Mouse (Mus musculus) layer of hippocampus, adult 18-20 months (tissue): Measurements from ENCODE around the gene Gm20518. TPM values are rescaled to one million over a fixed set of nuclear protein-coding genes. Genes with fewer than 3 reads are reported as not detected.
A peak's percentile ranks its signal among the peaks of the same experiment; 100 is the strongest.

Source experiments
- DNase-seq, 2 experiments: peaks; one replicate each; pipeline ENCODE4 v3.0.0; 2022; ENCODE audit warnings: low spot score in 2 of 2
- total RNA-seq, 2 experiments: library from RNA; stranded (reverse); gene quantifications; 2 replicates each; pipeline ENCODE4 v1.2.3; 2021

Gm20518 gene
- total RNA-seq, 2 experiments from 2014 or later, result 1.9 to 2.3 TPM

DNA sequence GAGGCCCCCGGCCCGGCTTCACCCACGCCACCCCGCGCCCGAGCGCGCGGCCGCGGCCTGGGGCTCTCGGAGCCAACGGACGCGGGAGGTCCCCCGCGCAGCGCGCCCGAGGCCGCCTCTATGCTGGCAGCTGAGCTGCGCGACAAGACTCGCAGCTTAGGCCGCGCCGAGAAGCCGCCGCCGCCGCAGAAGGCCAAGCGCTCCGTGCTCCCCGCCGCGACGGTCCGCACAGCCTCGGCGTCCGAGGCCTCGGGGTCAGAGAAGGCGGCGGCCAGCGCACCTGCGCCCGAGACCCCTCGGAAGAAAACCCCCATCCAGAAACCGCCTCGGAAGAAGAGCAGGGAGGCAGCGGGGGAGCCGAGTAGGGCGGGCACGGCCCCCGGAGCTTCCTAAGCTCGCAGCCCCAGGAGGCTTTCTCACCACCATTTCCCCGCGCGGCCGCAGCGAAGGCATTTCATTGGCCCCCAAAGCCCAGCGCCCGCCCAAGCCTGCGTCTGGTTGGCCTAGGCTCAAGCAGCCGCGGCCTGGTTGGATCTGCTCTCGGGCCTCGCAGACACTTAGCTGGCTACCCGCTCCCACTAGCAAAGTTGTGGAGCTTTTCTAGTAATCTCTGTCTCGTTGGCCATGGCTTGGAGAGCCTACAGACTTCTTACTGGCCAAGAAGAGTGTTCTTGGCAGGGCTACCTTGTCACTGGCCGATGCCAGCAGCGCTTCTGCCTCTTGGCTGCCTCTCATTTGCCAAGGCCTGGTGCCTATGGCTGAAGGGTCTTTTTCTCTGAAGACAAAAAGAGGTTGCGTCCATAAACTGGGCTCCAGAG lies 84.1 kb downstream of the Gm20518 start:
- peak; percentile 88 to 92 for DNase-seq

DNA sequence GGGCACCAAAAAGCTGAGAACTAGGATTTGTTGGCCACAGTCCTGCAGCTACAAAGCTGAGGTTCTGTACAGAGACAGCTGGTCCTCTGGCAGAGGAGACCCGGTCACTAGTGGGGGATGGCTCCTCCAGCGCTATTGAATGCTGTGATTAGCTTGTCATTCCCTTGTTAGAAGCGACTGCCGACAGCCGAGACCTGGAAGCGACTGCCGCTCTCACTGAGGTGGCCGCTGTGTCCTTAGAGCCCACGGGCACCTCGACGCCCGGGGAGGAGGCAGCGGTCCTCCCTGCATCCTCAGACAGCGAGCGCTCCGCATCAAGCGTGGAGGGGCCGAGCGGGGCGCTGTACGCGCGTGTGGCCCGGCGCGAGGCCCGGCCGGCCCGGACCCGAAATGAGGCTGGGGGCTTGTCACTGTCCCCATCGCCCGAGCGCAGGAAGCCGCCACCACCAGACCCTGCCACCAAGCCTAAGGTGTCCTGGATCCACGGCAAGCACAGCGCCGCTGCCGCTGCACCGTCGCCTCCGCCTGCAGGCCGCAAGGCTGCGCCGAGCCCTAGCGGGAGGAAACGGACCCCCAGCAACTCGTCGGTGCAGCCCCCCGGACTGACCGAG lies 84.8 kb downstream of the Gm20518 start:
- peak in 1 of 2 experiments; percentile 47 for DNase-seq

DNA sequence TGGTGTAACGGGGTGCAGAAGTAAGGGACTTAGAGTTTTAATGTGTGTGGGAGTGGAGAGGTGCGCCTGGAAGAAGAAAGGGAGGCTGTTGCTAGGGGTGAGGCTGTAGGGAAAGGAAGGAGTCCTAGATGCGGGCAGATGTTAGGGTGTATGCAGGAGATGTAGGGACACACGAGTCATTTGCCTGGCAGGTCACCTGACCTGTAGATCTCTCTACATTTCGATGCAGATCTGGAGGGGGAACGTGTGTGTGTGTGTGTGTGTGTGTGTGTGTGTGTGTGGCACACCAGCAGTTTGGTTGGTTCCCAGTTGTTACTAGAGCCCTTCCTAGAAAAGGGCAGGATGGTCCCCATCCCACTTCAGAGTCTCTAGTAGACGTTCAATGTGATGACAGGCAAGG lies 86.5 kb downstream of the Gm20518 start:
- no peak for DNase-seq

DNA sequence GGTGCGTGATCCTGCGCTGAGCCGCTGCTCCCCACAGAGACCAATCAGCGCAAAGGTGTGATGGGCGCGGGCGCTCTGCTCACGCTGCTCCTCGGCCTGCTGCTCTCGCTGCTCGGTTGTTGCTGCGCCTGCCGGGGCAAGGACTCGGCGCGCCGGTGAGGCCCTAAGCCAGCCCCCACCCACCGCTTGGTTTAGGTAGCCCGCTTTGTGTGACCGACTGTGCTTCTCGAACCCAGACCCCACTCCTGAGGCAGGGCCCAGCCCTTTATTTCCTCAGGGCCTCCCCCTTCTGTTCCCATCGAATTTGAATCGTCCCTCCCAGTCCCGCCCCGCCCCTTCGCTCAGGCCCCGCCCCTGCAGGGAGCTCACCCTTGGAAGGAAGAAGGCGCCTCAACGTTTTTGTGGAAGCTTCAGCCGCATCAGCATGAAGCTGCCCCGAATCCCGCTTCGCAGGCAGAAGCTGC lies 87.0 kb downstream of the Gm20518 start:
- DNase-seq, result no peak

DNA sequence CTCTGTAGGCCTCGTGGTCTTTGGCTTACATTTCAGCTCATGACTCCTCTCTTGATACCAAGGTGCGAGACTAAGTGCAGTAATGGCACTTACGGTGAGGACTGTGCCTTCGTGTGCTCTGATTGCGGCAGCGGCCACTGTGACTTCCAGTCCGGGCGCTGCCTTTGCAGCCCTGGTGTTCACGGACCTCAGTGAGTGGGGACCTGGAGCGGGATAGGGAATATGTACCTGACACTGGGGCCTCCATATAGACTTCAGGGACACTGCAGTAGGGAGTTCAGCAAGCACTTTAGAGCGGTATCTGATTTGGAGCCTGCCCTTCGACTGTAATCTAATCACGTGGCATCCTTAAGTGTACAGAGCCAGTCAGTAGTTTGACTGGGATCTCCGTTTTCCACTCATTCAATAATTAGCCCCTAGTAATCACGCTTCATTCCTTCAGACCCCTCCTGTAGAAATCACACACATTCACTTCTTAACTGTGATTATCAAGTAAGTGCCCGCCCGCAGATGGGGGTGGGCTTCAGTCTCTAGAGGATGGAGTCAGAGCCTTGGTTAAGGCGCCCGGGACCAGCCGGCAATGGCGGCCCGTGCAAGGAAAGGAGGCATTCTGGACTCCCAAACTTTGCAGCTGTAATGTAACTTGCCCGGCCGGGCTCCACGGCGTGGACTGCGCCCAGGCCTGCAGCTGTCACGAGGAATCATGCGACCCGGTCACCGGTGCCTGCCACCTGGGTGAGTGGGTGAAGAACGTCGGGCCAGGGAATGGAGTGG lies 87.6 kb downstream of the Gm20518 start:
- no peak for DNase-seq

GRCm38 (mm10) chr16:17802839-17803674 lies 88.4 kb downstream of the Gm20518 start:
- DNase-seq, result peak in 1 of 2 experiments; percentile 45

GRCm38 (mm10) chr16:17802456-17802838 lies 89.0 kb downstream of the Gm20518 start:
- no peak for DNase-seq

DNA sequence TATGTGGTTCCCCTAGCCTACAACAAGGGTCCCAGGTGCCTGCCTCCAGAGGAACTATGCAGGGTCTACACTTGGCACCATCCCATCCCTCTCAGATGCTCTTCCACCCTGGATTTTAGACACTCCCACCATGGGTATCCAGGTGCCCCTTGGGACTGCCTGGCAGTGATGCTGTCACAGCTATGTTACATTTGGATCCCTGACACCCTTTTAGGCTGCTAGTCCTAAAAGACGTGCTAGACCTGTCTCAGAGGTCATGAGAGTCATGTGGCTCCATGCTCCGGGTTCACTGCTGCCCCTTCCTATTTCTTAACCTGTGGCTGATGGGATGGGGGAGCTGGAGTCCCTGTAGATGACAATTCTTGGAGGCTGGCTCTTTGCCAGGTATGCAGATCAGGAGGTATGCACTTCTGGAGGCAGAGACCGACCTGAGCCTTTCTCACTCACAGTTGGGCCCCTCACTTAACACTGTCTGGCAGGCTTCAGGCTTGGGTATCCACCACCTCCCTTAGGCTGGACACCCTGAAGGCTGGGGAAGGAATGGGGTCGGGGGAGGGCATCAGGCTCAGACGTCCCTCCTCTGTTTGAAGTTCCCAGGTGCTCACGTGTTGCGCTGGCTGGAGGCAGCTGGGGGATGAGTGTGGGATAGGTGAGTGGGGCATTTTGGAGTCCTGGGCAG lies 89.6 kb downstream of the Gm20518 start:
- no peak for DNase-seq

DNA sequence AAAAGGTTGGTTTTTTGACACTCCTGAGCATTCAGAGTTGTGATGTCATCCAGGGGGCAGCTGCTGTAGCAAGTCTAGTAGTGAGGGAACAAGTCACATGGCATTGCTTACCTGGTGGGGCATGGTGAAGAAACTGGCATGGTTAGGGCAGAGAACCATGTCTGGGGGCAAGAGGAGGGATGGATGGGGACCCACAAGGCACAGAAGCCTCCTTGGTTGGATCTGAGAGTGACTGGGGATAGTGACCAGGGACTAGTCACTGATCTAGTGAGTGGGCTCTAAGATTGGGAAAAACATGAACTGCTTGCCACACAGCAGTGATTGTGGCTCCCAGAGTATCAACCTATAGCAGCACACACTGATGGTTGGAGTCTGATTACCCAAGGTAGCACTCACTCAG lies 91.9 kb downstream of the Gm20518 start:
- no peak for DNase-seq

DNA sequence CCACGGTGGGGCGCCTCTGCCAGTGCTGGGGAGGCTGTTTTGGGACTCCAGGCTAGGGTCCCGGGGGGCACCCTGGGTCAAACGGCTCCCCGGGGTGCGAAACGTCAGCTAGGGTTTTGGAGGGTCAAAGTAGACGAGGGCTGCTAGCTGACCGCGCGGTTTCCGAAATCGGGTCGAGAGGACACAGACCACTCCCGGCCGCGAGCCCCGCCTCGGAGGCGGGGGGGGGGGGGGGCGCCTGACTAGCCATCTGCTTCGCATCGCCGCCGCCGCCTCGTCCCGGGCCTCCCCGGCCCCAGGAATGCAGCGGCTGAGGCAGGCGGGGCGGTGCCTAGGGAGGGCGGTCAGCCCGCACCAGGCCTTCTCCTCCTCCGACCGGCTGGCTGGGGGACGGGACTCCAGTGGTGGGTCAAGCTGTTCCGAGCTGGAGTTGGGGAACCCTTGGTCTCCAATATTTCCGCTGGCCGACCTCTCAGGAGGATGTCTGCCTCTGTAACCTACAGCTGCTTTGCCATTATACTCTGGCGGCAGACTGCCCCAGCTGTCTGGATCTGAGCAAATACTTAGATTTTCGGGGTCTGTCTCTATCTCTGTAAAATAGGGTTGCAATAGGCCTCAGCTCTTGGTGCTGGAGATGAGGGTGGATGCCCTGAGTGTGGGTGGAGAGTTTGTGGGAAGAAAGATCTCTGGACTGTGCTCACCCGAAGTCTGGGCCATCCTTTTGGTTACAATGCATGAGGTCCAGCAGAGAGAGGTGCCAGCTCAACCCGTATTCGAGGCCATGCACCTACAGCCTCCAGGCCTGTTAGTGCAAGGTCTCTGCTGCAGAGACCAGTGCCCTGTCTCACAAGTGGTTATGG lies 92.9 kb downstream of the Gm20518 start:
- no peak for DNase-seq

DNA sequence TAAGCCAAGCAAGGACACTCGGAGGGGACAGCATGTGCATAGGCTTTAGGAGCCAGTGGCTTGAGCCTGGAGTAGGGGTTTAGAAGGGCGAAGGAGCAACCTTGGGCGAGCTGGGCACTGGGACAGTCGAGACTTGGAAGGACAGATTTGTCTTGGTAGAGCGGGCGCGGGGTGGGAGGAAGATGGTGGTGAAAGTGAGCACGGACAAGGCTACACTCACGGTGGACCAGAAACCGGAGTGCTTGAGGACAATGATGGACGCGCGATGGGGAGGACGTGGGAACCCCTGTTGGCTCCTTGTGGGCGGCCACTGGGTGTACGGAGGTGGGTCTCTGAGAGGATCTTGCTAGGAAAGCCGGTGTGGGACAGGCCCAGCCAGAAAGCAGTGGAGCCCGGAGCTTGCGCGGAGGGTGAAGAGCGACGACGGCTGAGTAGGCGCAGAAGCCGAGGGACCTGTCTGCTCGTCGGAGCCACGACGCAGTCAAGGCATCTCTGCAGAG lies 93.6 kb downstream of the Gm20518 start:
- no peak for DNase-seq

- DNase-seq, result no peak
Measured at GRCm38 (mm10) chr16:17796971-17797811, 94.3 kb downstream of the Gm20518 start, which contains the start of gene Scarf2. Gene Scarf2, plus strand, starts transcription at chr16:17797282.

DNA sequence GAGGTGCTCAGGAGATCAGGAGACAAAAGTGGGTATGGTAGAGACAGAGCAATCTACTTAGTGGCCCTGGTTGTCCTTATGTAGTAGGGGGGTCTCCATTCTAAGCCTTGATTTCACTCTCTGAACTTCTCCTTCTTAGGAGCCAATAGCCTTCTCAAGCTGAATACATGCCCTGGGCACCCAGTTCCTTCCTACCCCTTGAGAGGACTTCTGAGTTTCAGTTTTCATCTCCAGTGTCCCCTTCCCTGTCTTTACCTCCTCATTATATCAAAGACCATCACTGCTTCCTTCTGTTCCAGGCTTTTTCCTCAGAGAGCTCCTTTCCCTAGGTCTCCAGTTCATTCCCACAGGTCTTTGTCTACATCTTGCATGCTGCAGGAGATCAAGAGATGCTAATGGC lies 95.0 kb downstream of the Gm20518 start:
- DNase-seq, result no peak

GRCm38 (mm10) chr16:17795643-17796042 lies 95.8 kb downstream of the Gm20518 start:
- no peak for DNase-seq

GRCm38 (mm10) chr16:17794047-17794446 lies 97.4 kb downstream of the Gm20518 start:
- no peak for DNase-seq

GRCm38 (mm10) chr16:17792728-17793127 lies 98.7 kb downstream of the Gm20518 start:
- no peak for DNase-seq

GRCm38 (mm10) chr16:17785337-17785736 lies 106.1 kb downstream of the Gm20518 start:
- DNase-seq, result no peak
